Mouse (Mus musculus) neutrophil, adult 5-6 weeks (primary cell): ENCODE results near the gene Slc7a5. TPM values are rescaled to one million over a fixed set of nuclear protein-coding genes. Genes with fewer than 3 reads are reported as not detected.
A peak's percentile ranks its signal among the peaks of the same experiment; 100 is the strongest.

Source experiments
- ATAC-seq: fragments of 151-379, 151-347 bp; 2 replicates; pipeline ENCODE4 v1.8.0; 2017; ENCODE audit warnings: mild to moderate bottlenecking, moderate TSS enrichment; ENCODE audit not compliant: insufficient number of reproducible peaks, poor library complexity, low FRiP score, severe bottlenecking; ENCODE audit errors: extremely low read depth
- total RNA-seq: library from RNA; stranded (forward); fragments of 200-1000 nt; gene quantifications from 2 replicates; pipeline ENCODE4 v1.2.3, GENCODE M21; 2017

Gene Slc7a5
- total RNA-seq, 1 experiment from 2014 or later, result 4.5 TPM

GRCm38 (mm10) chr8:121912831-121913230 is 5.3 kb upstream of the Slc7a5 start:
- no peak for ATAC-seq

GRCm38 (mm10) chr8:121911987-121912386 is 4.5 kb upstream of the Slc7a5 start:
- no peak for ATAC-seq

- ATAC-seq, result no peak
Observed at GRCm38 (mm10) chr8:121911400-121911799, 3.9 kb upstream of the Slc7a5 start.

GRCm38 (mm10) chr8:121909663-121910062 is 2.2 kb upstream of the Slc7a5 start:
- ATAC-seq, result no peak

GRCm38 (mm10) chr8:121909148-121909541 is 1.7 kb upstream of the Slc7a5 start:
- no peak for ATAC-seq

GRCm38 (mm10) chr8:121908378-121909147 is 1.1 kb upstream of the Slc7a5 start:
- ATAC-seq, result no peak

- no peak; the same call in 1 of the 2 replicates for ATAC-seq
Observed at GRCm38 (mm10) chr8:121906542-121907512, 667 bp downstream of the Slc7a5 start.

- no peak for ATAC-seq
Observed at GRCm38 (mm10) chr8:121905864-121906263, 1.6 kb downstream of the Slc7a5 start.

- no peak for ATAC-seq
Observed at GRCm38 (mm10) chr8:121905420-121905819, 2.1 kb downstream of the Slc7a5 start.

- ATAC-seq, result no peak
Observed at GRCm38 (mm10) chr8:121904999-121905398, 2.5 kb downstream of the Slc7a5 start.

- no peak for ATAC-seq
Observed at GRCm38 (mm10) chr8:121903977-121904376, 3.5 kb downstream of the Slc7a5 start.

GRCm38 (mm10) chr8:121901498-121902236 is 5.8 kb downstream of the Slc7a5 start:
- ATAC-seq, result no peak

GRCm38 (mm10) chr8:121899180-121900044 is 8.1 kb downstream of the Slc7a5 start:
- no peak for ATAC-seq

GRCm38 (mm10) chr8:121898401-121898931 is 9.0 kb downstream of the Slc7a5 start:
- peak; percentile 49 for ATAC-seq

GRCm38 (mm10) chr8:121897871-121898381 is 9.6 kb downstream of the Slc7a5 start:
- no peak for ATAC-seq

GRCm38 (mm10) chr8:121897205-121897604 is 10.3 kb downstream of the Slc7a5 start:
- ATAC-seq, result no peak

GRCm38 (mm10) chr8:121896476-121897145 is 10.9 kb downstream of the Slc7a5 start:
- no peak for ATAC-seq
